Mouse (Mus musculus): Measurements from ENCODE around the gene Mdn1. TPM values are rescaled to one million over a fixed set of nuclear protein-coding genes. Genes with fewer than 3 reads are reported as not detected.

Gene Mdn1
- total and polyA plus RNA-seq, 3 experiments: 16.1 to 49.8 (median 44.5) TPM

- no peak for DNase-seq (ENCODE audit: low read depth, low spot score)
- TF ChIP-seq USF2 (IDR thresholded peaks at IDR 0.05; ENCODE audit: borderline replicate concordance in 1 of 2, insufficient read depth in 1 of 2, low read depth in 1 of 2, low read length in 2 of 2): no peak
- peak overlapping the region; percentile 92 for H3K9ac ChIP-seq (ENCODE audit: control insufficient read depth, low read depth, low read length, poor library complexity, severe bottlenecking)
- peaks cover 0 to 5% of the 10 kb centered on the region in 2 experiments; a peak in 2 of 4 replicates for H3K36me3 ChIP-seq (ENCODE audit: control insufficient read depth in 1 of 2, insufficient read depth in 2 of 2, low read length in 2 of 2)
- peak overlapping the region; percentile 69 to 83 for H3K4me3 ChIP-seq (ENCODE audit: control insufficient read depth in 1 of 2, insufficient read depth in 1 of 2, low read depth in 2 of 2, low read length in 2 of 2)
- peak overlapping the region; percentile 91 for H3K27ac ChIP-seq (ENCODE audit: control insufficient read depth, low read depth, low read length)
- no peaks in the 10 kb centered on the region for H3K27me3 ChIP-seq (ENCODE audit: control insufficient read depth in 1 of 2, insufficient read depth in 2 of 2, low read length in 2 of 2)
- peaks cover 0 to 5% of the 10 kb centered on the region in 2 experiments; a peak in 2 of 4 replicates for H3K4me1 ChIP-seq (ENCODE audit: control insufficient read depth in 1 of 2, insufficient read depth in 2 of 2, low read length in 2 of 2)
- H3K9me3 ChIP-seq (replicated peaks; ENCODE audit: insufficient read depth, low read length): no peaks in the 10 kb centered on the region
- no peaks in the 10 kb centered on the region; the same call in 1 of the 2 replicates for H3K79me2 ChIP-seq (ENCODE audit: control insufficient read depth, insufficient read depth, low read length, poor library complexity)
Measured at GRCm38 (mm10) chr4:32800577-32801170, 143.8 kb downstream of the Mdn1 start.

DNA sequence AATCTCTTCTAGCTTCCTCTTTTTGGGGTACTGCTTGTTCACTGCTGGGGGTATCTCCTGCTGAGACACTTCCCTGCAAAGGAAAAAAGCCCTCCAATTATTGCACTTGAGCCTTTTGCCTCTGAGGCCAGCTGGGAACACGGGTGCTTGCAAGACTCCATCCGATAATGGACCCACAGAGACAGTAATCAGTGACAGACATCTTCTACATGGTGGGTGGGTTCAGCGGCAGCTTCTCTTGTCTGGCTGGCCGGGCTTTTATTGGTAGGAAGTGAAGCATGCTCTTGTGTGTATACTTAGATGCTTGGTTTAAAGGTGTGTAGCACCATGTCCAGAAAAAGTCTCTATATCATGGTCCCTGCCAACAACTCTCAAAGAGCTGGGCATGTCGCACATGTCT is 160.6 kb downstream of the Mdn1 start:
- no peaks in the 10 kb centered on the region for H3K4me1 ChIP-seq (ENCODE audit: control insufficient read depth in 1 of 2, insufficient read depth in 2 of 2, low read length in 2 of 2)
- no peak overlapping the region for H3K27ac ChIP-seq (ENCODE audit: control insufficient read depth, low read depth, low read length)
- H3K36me3 ChIP-seq (ENCODE audit: control insufficient read depth in 1 of 2, insufficient read depth in 2 of 2, low read length in 2 of 2): no peaks in the 10 kb centered on the region
- H3K27me3 ChIP-seq (ENCODE audit: control insufficient read depth in 1 of 2, insufficient read depth in 2 of 2, low read length in 2 of 2): no peaks in the 10 kb centered on the region
- H3K9ac ChIP-seq (ENCODE audit: control insufficient read depth, low read depth, low read length, poor library complexity, severe bottlenecking): no peak overlapping the region
- TF ChIP-seq MAFK (IDR thresholded peaks at IDR 0.05; ENCODE audit: borderline replicate concordance, low read depth, low read length) (no peak), MYB (IDR thresholded peaks at IDR 0.05; ENCODE audit: low read depth, low read length) (no peak), MEF2A (IDR thresholded peaks at IDR 0.05; ENCODE audit: extremely low read depth, insufficient replicate concordance, low read depth, low read length, poor library complexity, severe bottlenecking) (no peak), ETS1 (IDR thresholded peaks at IDR 0.05; ENCODE audit: low read depth, low read length) (no peak), RCOR1 (IDR thresholded peaks at IDR 0.05; ENCODE audit: low read depth, low read length) (no peak), KAT2A (conservative IDR thresholded peaks at IDR 0.05; ENCODE audit: low read depth, low read length) (no peak), POLR2A (IDR thresholded peaks at IDR 0.05; ENCODE audit: control insufficient read depth in 1 of 2, insufficient read depth in 1 of 2, low read depth in 1 of 2, low read length in 2 of 2, poor library complexity in 1 of 2) (no peak), MXI1 (IDR thresholded peaks at IDR 0.05; ENCODE audit: low read depth, low read length) (no peak), JUND (IDR thresholded peaks at IDR 0.05; ENCODE audit: low read depth, low read length) (no peak), ZNF384 (IDR thresholded peaks at IDR 0.05; ENCODE audit: low read depth, low read length) (no peak), NRF1 (IDR thresholded peaks at IDR 0.05; ENCODE audit: insufficient read depth, low read depth, low read length, poor library complexity, severe bottlenecking) (no peak), RAD21 (IDR thresholded peaks at IDR 0.05; ENCODE audit: low read depth, low read length) (no peak), MYC (IDR thresholded peaks at IDR 0.05; ENCODE audit: low read depth, low read length) (no peak)
- peak; percentile 32 for DNase-seq (ENCODE audit: low read depth, low spot score)
- no peaks in the 10 kb centered on the region for H3K9me3 ChIP-seq (replicated peaks; ENCODE audit: insufficient read depth, low read length)
- H3K4me3 ChIP-seq (ENCODE audit: control insufficient read depth in 1 of 2, insufficient read depth in 1 of 2, low read depth in 2 of 2, low read length in 2 of 2): no peak overlapping the region
- no peaks in the 10 kb centered on the region for H3K79me2 ChIP-seq (ENCODE audit: control insufficient read depth, insufficient read depth, low read length, poor library complexity)
